Mouse (Mus musculus) thymus, postnatal 10 days (tissue): Measurements from ENCODE around the gene Sfxn5.
A peak's percentile ranks its signal among the peaks of the same experiment; 100 is the strongest.

Source experiments
- DNase-seq, 2 experiments: peaks; one replicate each; pipeline ENCODE4 v3.0.0; 2021; ENCODE audit warnings: low spot score in 2 of 2

The Sfxn5 gene

GRCm38 (mm10) chr6:85333000-85333669 is at the start of gene Sfxn5:
Gene Sfxn5 (minus strand): TSS chr6:85333422.
- peak; percentile 92 to 94 for DNase-seq

- no peak for DNase-seq
Measured at GRCm38 (mm10) chr6:85382791-85383190, 49.6 kb upstream of the Sfxn5 start.

- no peak for DNase-seq
Measured at GRCm38 (mm10) chr6:85381648-85382020, 48.4 kb upstream of the Sfxn5 start.

- peak; percentile 7 to 9 for DNase-seq
Measured at GRCm38 (mm10) chr6:85380901-85381647, 47.9 kb upstream of the Sfxn5 start.

- peak; percentile 22 to 66 for DNase-seq
Measured at GRCm38 (mm10) chr6:85380201-85380900, 47.1 kb upstream of the Sfxn5 start.

GRCm38 (mm10) chr6:85378629-85379028 is 45.4 kb upstream of the Sfxn5 start:
- DNase-seq: no peak

- no peak for DNase-seq
Measured at GRCm38 (mm10) chr6:85377876-85378275, 44.7 kb upstream of the Sfxn5 start.

GRCm38 (mm10) chr6:85377066-85377734 is 44.0 kb upstream of the Sfxn5 start:
- no peak for DNase-seq

- DNase-seq: peak; percentile 93 to 96
Measured at GRCm38 (mm10) chr6:85374734-85375114, 41.5 kb upstream of the Sfxn5 start.

- peak in 1 of 2 experiments; percentile 13 for DNase-seq
Measured at GRCm38 (mm10) chr6:85373951-85374733, 40.9 kb upstream of the Sfxn5 start, which contains the start of gene Rab11fip5. Gene Rab11fip5 (minus strand): TSS chr6:85374634.

- DNase-seq: no peak
Measured at GRCm38 (mm10) chr6:85373066-85373860, 40.0 kb upstream of the Sfxn5 start.

- no peak for DNase-seq
Measured at GRCm38 (mm10) chr6:85372496-85372895, 39.3 kb upstream of the Sfxn5 start.

- DNase-seq: no peak
Measured at GRCm38 (mm10) chr6:85371859-85372405, 38.7 kb upstream of the Sfxn5 start.

GRCm38 (mm10) chr6:85370666-85371430 is 37.6 kb upstream of the Sfxn5 start:
- DNase-seq: no peak

- DNase-seq: no peak
Measured at GRCm38 (mm10) chr6:85370041-85370440, 36.8 kb upstream of the Sfxn5 start.

GRCm38 (mm10) chr6:85369181-85369860 is 36.1 kb upstream of the Sfxn5 start:
- no peak for DNase-seq

- no peak for DNase-seq
Measured at GRCm38 (mm10) chr6:85368722-85369121, 35.5 kb upstream of the Sfxn5 start.

GRCm38 (mm10) chr6:85368166-85368565 is 34.9 kb upstream of the Sfxn5 start:
- DNase-seq: no peak

- no peak for DNase-seq
Measured at GRCm38 (mm10) chr6:85366387-85366786, 33.2 kb upstream of the Sfxn5 start.
